Mouse (Mus musculus) olfactory bulb, adult 2 months (tissue): ENCODE results near the gene Ets1. TPM values are rescaled to one million over a fixed set of nuclear protein-coding genes. Genes with fewer than 3 reads are reported as not detected.

Source experiments
- H3K27ac ChIP-seq: fragments of 200-500 bp; 2 replicates; pipeline ENCODE4 v1.5.1; 2012; ENCODE audit warnings: low read depth, low read length; ENCODE audit not compliant: insufficient read depth
- H3K4me1 ChIP-seq: fragments of 200-500 bp; 2 replicates; pipeline ENCODE4 v1.6.1; 2012; ENCODE audit warnings: low read length; ENCODE audit not compliant: control insufficient read depth, insufficient read depth
- H3K4me3 ChIP-seq: fragments of 200-500 bp; 2 replicates; pipeline ENCODE4 v1.5.1; 2012; ENCODE audit warnings: mild to moderate bottlenecking, low read depth, low read length, moderate library complexity; ENCODE audit not compliant: insufficient read depth
- CTCF ChIP-seq: fragments of 200-500 bp; IDR thresholded peaks from 2 replicates; pipeline ENCODE4 v1.5.1; 2012; ENCODE audit warnings: low read depth, mild to moderate bottlenecking, low read length, moderate library complexity; ENCODE audit not compliant: insufficient read depth
- POLR2A ChIP-seq: fragments of 200-500 bp; IDR thresholded peaks from 2 replicates; pipeline ENCODE4 v1.6.1; 2012; ENCODE audit warnings: mild to moderate bottlenecking, low read depth, low read length, moderate library complexity; ENCODE audit not compliant: insufficient read depth
- WGBS: fragments of 180-500 bp; shearing (Covaris S2); methylation state at CpG from one replicate; pipeline ENCODE4 v1.1.7; 2018; 5-methylcytosine and 5-hydroxymethylcytosine counted together
- polyA plus RNA-seq: library from polyadenylated mRNA; stranded (reverse); fragments of >200 nt; gene quantifications from 2 replicates; pipeline ENCODE4 v1.2.4, GENCODE M21; 2012; ENCODE audit warnings: low replicate concordance; ENCODE audit not compliant: missing spikeins, insufficient read depth, insufficient read length

The Ets1 gene
- polyA plus RNA-seq, 1 experiment, result 306 TPM

- WGBS, result 85% methylated on average over 10 of the region's 10 CpGs
- Histone ChIP-seq H3K4me3 (no peak overlapping the region), H3K4me1 (no peaks in the 10 kb centered on the region), H3K27ac (no peak overlapping the region)
- TF ChIP-seq CTCF (no peak), POLR2A (no peak)
Measured at GRCm38 (mm10) chr9:32652112-32652511, 16.1 kb downstream of the Ets1 start.

DNA sequence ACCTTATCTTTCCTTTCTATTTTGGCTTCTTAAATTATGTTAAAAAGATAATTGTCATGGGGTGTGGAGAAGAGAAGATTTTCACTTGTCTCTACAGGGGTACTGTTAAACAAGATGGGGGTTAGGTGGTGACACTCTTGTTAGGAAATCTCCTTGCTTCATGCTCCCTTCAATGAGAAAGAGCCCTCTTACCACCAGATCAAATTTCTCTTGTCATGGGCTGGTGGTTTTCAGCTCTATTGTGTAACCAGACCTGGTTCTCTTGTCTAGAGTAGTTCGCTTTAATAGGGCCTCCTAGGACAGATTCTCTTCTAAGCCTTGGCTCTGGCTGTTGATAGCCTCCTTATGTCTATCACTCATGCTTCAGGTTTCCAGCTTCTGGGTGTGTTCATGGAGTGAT, 18.3 kb downstream of the Ets1 start:
- H3K4me3 ChIP-seq, result no peak overlapping the region
- WGBS, result 91% methylated on average over 1 of the region's 1 CpGs
- H3K27ac ChIP-seq, result no peak overlapping the region
- TF ChIP-seq CTCF, result no peak
- TF ChIP-seq POLR2A, result no peak
- H3K4me1 ChIP-seq, result no peaks in the 10 kb centered on the region

GRCm38 (mm10) chr9:32656351-32656844, 20.4 kb downstream of the Ets1 start:
- TF ChIP-seq CTCF (no peak), POLR2A (no peak)
- 81% methylated on average over 5 of the region's 5 CpGs for WGBS
- no peak overlapping the region for H3K27ac ChIP-seq
- H3K4me1 ChIP-seq, result no peaks in the 10 kb centered on the region
- no peak overlapping the region for H3K4me3 ChIP-seq

DNA sequence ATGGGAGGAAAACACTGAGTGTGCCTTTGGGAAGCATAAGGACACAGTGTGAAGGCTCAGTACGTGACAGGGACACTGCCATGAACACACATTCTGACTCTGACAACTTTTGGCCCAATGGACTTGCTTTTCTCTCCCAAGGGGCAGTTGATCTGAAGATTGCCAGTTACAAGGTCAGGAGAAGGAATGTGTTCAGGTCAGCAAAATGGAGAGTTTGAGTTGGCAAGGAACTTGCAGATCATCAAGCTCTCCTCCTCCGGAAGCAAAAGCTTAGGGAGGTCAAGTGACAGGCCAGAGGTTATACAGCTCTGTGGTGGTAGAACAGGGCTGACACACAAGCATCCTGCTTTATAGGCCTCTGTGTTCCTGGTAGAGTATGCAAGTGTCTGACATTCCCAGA, 21.1 kb downstream of the Ets1 start:
- WGBS, result 82% methylated on average over 2 of the region's 2 CpGs
- Histone ChIP-seq H3K4me3 (no peak overlapping the region), H3K4me1 (no peaks in the 10 kb centered on the region), H3K27ac (no peak overlapping the region)
- TF ChIP-seq POLR2A (no peak), CTCF (no peak)

GRCm38 (mm10) chr9:32660406-32660960, 24.5 kb downstream of the Ets1 start:
- no peaks in the 10 kb centered on the region for H3K4me1 ChIP-seq
- WGBS, result 93% methylated on average over 2 of the region's 2 CpGs
- TF ChIP-seq POLR2A (no peak), CTCF (no peak)

DNA sequence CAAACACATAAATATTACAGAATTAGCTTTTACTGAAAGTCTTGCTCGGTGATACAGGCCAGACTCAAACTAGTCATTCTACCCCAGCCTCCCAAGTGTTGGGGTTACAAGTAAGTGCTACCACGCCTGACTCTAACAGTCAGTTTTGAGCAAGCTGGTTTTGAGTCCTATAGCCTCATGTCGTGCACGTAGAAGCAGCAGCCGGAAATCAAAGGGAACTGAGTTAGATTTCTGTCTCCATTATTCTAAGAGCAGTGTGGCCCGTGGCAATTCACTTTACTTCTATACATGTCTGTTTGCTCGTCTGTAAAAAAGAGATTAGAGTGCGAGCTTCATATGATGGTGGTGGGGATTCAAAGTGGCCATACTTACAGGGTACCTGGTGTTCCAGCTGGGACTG, 25.1 kb downstream of the Ets1 start:
- no peak overlapping the region for H3K4me3 ChIP-seq
- TF ChIP-seq POLR2A (no peak), CTCF (no peak)
- H3K4me1 ChIP-seq, result no peaks in the 10 kb centered on the region
- H3K27ac ChIP-seq, result no peak overlapping the region
- 93% methylated on average over 8 of the region's 8 CpGs for WGBS

More at GRCm38 (mm10) chr9:32660406-32660960, 24.5 kb downstream of the Ets1 start:
- H3K27ac ChIP-seq, result no peak overlapping the region
- no peak overlapping the region for H3K4me3 ChIP-seq

DNA sequence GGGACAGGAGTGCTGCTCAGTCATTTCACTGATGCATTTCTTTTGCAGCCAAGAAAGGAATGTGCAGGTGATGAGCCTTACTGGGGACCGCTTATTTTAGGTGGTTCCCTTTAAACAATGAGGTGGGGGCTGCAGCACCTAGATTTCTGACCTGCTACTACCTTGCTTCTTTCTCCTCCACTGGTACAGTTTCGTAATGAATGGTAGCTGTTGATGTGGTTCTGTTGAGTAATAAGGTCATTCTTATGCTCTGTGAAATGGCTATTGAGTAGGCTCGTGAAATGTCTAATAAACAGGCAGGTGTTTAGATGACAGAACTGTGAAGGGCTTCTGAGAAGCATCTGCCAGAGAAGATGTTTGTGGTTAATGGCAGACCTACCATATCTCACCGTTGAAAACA, 25.5 kb downstream of the Ets1 start:
- H3K4me1 ChIP-seq, result no peaks in the 10 kb centered on the region
- 82% methylated on average over 4 of the region's 4 CpGs for WGBS
- no peak overlapping the region for H3K4me3 ChIP-seq
- no peak for TF ChIP-seq POLR2A
- TF ChIP-seq CTCF, result no peak
- no peak overlapping the region for H3K27ac ChIP-seq

DNA sequence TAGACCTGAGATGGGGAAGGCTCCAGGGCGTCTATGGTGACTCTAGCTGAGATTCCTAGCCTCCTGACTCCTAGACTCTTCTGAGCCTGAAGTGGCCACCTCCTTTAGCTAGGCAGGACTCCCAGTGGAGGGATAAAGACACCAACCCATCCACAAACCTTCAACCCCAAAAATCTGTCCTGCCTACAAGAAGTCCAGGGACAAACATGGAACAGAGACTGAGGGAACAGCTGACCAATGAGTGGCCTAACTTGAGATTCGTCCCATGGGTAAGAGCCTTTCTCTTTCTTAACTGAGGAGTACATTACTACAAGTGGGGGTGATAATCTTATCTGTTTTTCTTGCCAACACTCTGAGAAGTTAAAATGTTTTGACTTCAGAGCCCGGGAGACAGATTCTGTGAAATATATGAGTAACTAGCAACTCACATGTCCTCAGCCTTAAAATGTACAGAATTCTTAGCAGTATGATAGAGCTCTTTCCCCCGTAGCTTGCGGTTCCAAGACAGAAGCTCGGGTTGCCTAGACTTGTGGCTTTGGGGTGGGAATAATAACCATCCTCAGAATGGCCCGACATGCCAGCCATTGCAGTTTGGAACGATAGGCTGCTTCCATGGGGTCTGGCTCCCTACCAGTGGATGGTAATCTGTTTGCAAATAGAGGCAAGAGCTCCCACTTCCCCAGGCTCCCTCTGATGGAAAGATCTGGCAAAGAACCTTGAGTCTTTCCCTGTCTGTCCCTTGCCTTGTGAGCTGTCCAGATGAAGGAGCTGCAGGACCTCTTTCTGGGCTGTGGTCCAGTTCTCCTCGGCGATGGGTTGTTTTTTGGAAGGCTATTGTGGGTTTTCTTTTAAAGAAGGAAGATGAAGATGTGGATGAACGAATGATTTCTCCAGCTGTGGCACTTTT, 30.8 kb downstream of the Ets1 start:
- Histone ChIP-seq H3K27ac (no peak overlapping the region), H3K4me1 (peaks cover 6% of the 10 kb centered on the region), H3K4me3 (no peak overlapping the region)
- WGBS, result 62% methylated on average over 11 of the region's 11 CpGs
- TF ChIP-seq POLR2A (no peak), CTCF (no peak)

DNA sequence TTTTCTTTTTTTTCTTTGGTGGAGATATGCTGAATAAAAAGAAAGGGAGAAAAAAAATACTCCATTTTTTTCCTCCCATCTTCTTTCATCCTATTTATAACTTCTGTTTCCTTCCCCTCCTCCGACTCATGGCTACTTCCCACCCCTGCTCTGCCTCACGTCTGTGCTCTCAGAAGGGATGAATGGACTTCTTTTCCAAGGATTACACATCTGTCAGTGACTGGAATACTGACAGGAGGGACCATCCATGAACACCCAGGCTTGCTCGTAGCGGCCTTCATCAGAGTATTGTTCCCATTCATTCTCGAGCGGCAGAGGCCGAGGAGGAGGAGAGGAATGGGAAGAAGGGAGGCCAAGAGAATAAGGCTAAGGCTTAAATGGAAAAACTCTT, 31.5 kb downstream of the Ets1 start:
- 45% methylated on average over 7 of the region's 7 CpGs for WGBS
- TF ChIP-seq CTCF (no peak), POLR2A (no peak)
- Histone ChIP-seq H3K4me3 (no peak overlapping the region), H3K4me1 (peaks cover 12% of the 10 kb centered on the region), H3K27ac (no peak overlapping the region)
